Mouse (Mus musculus): ENCODE data around the gene Lpar1. TPM values are rescaled to one million over a fixed set of nuclear protein-coding genes. Genes with fewer than 3 reads are reported as not detected.

Lpar1 gene
- total RNA-seq, 1 experiment from 2014 or later, result 12.1 TPM

- peak; percentile 21 for DNase-seq
These were observed 105.9 kb downstream of the Lpar1 start for GRCm38 (mm10) chr4:58447841-58448240.

- DNase-seq, result no peak
These were observed 107.9 kb downstream of the Lpar1 start for GRCm38 (mm10) chr4:58445846-58446245.

GRCm38 (mm10) chr4:58442338-58442737 lies 111.4 kb downstream of the Lpar1 start:
- no peak for DNase-seq

DNA sequence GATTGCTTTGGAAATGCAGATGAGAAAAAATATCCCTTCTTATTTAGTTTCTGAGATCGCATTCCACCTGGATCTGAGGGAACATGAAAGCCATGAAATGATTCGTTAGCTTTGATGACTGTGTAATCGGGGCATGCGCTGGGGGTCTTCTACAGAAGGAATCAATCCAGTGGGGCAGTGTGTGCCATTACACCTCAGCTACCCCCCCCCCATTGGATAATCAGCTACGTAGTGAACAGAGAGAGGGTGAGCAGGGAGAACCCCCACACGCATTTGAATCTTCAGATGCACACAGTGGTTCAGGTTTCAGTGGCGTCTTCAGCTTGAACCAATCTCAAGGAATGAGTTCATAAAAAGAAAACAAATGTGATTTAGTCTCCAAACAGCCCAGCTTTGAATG lies 115.0 kb downstream of the Lpar1 start:
- DNase-seq, result no peak

- DNase-seq, result peak; percentile 29
These were observed 116.4 kb downstream of the Lpar1 start for GRCm38 (mm10) chr4:58437271-58437670.

DNA sequence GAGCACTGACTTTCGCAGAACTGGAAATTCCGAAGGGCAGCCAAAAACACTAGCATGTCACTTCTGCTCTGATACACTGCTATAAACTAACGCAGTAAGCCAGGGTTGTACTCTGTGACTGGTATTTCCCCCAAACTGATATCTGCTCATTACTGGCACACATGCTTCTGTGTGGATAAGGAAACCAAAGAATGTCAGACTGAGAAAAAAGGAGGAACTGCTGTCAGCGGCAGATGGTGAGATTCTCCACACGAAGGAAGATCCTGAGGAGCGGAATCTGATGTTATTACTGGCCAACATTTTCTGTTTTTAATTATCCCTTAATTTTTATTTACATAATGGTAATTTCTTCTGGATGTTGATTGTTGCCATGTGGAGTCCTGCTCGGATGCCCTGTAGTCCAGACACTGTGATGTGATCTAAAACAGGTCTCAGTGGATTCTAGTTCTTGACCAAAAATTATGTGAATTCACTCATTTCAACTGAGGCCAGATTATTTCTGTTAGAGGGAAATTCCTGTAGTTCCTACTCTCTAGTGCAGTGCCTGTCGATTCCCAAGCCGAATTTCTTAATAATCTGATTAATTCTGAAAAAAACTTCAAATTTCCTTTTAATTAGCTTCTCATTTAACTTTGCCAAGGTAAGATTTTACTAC lies 130.3 kb downstream of the Lpar1 start:
- DNase-seq, result no peak

DNA sequence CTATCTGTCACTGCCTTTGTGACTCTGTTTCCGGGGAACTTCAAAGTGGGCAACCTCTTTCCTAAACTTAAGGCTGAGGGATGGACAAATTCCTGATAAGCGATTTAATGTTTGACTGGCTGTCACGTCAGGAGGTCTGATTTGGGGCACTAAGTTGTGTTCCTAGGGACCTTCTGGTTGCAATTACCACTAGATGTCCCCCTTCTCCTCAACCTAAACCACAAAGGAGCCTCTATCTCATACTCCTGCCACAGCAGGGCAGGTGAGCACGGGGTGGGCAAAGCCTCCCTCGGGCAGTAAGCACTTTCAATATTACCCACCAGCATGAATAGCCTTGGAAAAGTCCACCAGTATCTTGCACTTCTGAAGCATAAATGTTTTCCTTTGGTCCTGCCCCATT lies 134.5 kb downstream of the Lpar1 start:
- no peak for DNase-seq

DNA sequence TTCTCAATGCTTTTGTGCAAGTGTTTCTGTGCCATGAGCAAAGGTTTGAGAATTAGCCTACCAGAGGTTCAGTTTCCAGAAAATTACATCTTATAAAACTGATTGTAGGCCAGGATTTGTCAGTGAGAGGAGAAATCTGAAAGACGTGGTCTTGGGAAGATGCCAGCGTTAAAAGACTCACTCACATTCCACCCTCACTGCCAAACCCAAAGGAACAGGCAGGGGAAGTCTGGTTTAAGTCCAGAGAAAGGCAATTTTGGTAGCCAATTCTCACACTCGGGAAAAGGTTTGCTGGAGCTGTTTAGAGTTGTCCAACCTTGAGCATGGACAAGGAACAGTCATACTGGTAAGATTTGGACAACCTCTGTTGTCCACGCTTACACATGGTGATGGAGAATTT lies 136.4 kb downstream of the Lpar1 start:
- no peak for DNase-seq

GRCm38 (mm10) chr4:58415537-58415936 lies 138.2 kb downstream of the Lpar1 start:
- no peak for DNase-seq

GRCm38 (mm10) chr4:58413188-58414185 lies 140.2 kb downstream of the Lpar1 start:
- no peak for DNase-seq

DNA sequence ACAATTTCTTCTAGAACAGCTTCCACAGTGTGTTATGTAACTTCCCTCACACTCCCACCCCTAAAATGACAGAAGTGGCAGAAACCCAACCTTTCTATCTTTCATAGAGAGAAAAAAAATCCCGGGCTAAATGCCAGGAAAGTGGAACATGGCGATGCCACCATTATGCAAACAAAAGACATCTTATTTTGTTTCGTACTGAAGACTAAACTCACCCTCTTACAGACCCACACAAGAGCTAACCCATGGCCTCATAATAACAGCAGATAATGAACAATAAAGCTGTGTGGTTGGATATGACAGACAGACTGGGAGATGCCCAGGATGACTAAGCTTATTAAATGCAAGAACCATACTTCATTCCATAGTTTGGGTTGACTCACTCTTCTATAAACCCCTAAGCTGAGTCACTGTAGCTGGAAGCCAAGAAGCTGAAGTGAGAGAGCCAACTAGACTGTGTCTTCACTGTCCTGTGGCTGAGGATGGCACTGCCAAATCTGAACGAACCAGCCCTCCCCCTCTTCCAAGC lies 151.7 kb downstream of the Lpar1 start:
- no peak for DNase-seq

DNA sequence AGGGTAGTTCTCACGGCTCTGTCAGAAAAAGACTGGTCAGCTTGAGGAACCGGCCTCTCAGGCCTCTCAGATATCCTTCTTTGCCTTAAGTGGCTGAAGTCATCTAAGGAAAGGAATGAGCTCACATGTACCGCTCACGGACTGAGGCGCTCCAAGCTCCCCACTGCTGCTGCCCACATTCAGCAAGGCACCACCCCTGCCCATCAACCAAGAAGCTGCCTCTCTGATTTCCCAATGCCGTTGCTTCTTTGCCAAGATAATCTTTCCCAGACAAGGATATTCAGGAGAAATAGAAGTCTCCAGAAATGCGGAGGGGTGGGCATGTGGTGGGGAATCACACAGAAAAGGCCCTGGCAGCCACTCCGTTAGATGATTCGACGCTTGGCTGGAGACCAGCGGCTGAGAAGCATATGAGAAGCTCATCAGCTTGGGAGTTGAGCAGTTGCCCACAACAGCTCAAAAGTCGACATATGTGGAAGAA lies 152.8 kb downstream of the Lpar1 start:
- peak; percentile 14 for DNase-seq

Small RNA genes within 50 kb of the gene (microRNA-seq; reads per million reads assigned to microRNA genes)
- 0 to 0.69 reads per million in 2 experiments for gene Mir3095

Other genes with a start within 250 kb of the Lpar1 start
- gene Olfr267, start 233.8 kb upstream of the Lpar1 start, total RNA-seq (2021), result 0.29 and 0.52 TPM in 2 replicates

Measured in adrenal gland, postnatal 25 days (tissue).